Mouse (Mus musculus) kidney, postnatal 0 days (tissue): ENCODE measurements around the gene Plcg2. TPM values are rescaled to one million over a fixed set of nuclear protein-coding genes. Genes with fewer than 3 reads are reported as not detected.

ENCODE experiments used
- ATAC-seq: fragments of 200-750 bp; cut with Nextera tagmentation; replicated peaks from 2 replicates; pipeline ENCODE4 v1.8.0; 2017; ENCODE audit warnings: low read depth, moderate number of reproducible peaks, moderate TSS enrichment, moderate library complexity; ENCODE audit not compliant: low FRiP score
- DNase-seq: peaks from one replicate; pipeline ENCODE4 v3.0.0-alpha.2; 2016; ENCODE audit warnings: low spot score
- H3K27ac ChIP-seq: fragments of 300-500 bp; sonication (generic); 2 replicates; pipeline ENCODE4 v1.5.1; 2014; ENCODE audit warnings: mild to moderate bottlenecking
- H3K27me3 ChIP-seq: fragments of 300-500 bp; sonication (generic); 2 replicates; pipeline ENCODE4 v1.6.1; 2014; ENCODE audit warnings: low read length, mixed read lengths; ENCODE audit not compliant: insufficient read depth
- H3K36me3 ChIP-seq: fragments of 300-500 bp; sonication (generic); 2 replicates; pipeline ENCODE4 v1.6.1; 2014; ENCODE audit warnings: low read length, mixed read lengths; ENCODE audit not compliant: insufficient read depth
- H3K4me1 ChIP-seq: fragments of 300-500 bp; sonication (generic); replicated peaks from 2 replicates; pipeline ENCODE4 v1.6.1; 2014; ENCODE audit warnings: antibody characterized with exemption, low read length, mixed read lengths; ENCODE audit not compliant: insufficient read depth
- H3K4me2 ChIP-seq: fragments of 300-500 bp; sonication (generic); 2 replicates; pipeline ENCODE4 v1.6.1; 2014; ENCODE audit warnings: mild to moderate bottlenecking, low read length, moderate library complexity, mixed read lengths
- H3K4me3 ChIP-seq: fragments of 300-500 bp; sonication (generic); replicated peaks from 2 replicates; pipeline ENCODE4 v1.5.1; 2014; ENCODE audit warnings: low read depth, low read length
- H3K9ac ChIP-seq: fragments of 300-500 bp; sonication (generic); 2 replicates; pipeline ENCODE4 v1.6.1; 2014; ENCODE audit warnings: low read depth, low read length
- H3K9me3 ChIP-seq: fragments of 300-500 bp; sonication (generic); replicated peaks from 2 replicates; pipeline ENCODE4 v1.6.1; 2016; ENCODE audit warnings: low read length, inconsistent platforms, mixed read lengths
- CTCF ChIP-seq: IDR thresholded peaks from 2 replicates; pipeline ENCODE4 v1.5.1; 2016; ENCODE audit warnings: antibody characterized with exemption, low read depth, mild to moderate bottlenecking, moderate library complexity
- WGBS: fragments of 180-500 bp; shearing (Covaris S2); extraction: QIAGEN DNeasy Blood & Tissue Kit; methylation state at CpG from one replicate; pipeline ENCODE4 v1.1.7; 2014; 5-methylcytosine and 5-hydroxymethylcytosine counted together
- polyA plus RNA-seq: library from polyadenylated mRNA; unstranded; fragments of >200 nt; fragmentation: Nextera tagmentation; extraction: Ambion mirVana; gene quantifications from 2 replicates; pipeline ENCODE4 v1.2.1, GENCODE M21; 2015

Gene Plcg2
- polyA plus RNA-seq, 1 experiment from 2014 or later: 7.3 TPM

- no peak overlapping the region for H3K27ac ChIP-seq
- no peak; the same call in 1 of the 2 replicates for ATAC-seq
These were observed 35.3 kb upstream of the Plcg2 start for GRCm38 (mm10) chr8:117462701-117463284.

GRCm38 (mm10) chr8:117464525-117464924 lies 33.6 kb upstream of the Plcg2 start:
- no peak overlapping the region for H3K4me2 ChIP-seq
- H3K27ac ChIP-seq: no peak overlapping the region
- no peaks in the 10 kb centered on the region for H3K36me3 ChIP-seq
- TF ChIP-seq CTCF: peak; percentile 55
- ATAC-seq (no peak), DNase-seq (no peak)
- H3K9me3 ChIP-seq: no peaks in the 10 kb centered on the region
- H3K27me3 ChIP-seq: no peaks in the 10 kb centered on the region
- no peak overlapping the region for H3K4me3 ChIP-seq
- WGBS: 100% methylated on average over 6 of the region's 6 CpGs
- no peak overlapping the region for H3K9ac ChIP-seq
- H3K4me1 ChIP-seq: no peaks in the 10 kb centered on the region

More at GRCm38 (mm10) chr8:117462701-117463284, 35.3 kb upstream of the Plcg2 start:
- TF ChIP-seq CTCF: no peak
- Histone ChIP-seq H3K4me2 (no peak overlapping the region), H3K4me3 (no peak overlapping the region), H3K27me3 (no peaks in the 10 kb centered on the region), H3K4me1 (no peaks in the 10 kb centered on the region), H3K9ac (no peak overlapping the region), H3K36me3 (0 out of 2 replicates have a peak, but pooled peaks cover 3% of the 10 kb centered on the region), H3K9me3 (no peaks in the 10 kb centered on the region)
- 36% methylated on average over 11 of the region's 11 CpGs for WGBS
- DNase-seq: peak; percentile 18

GRCm38 (mm10) chr8:117465250-117465649 lies 32.8 kb upstream of the Plcg2 start:
- 33% methylated on average over 5 of the region's 5 CpGs for WGBS
- ATAC-seq (peak; percentile 26; the same call in 1 of the 2 replicates), DNase-seq (peak; percentile 93)
- Histone ChIP-seq H3K36me3 (no peaks in the 10 kb centered on the region), H3K4me3 (no peak overlapping the region), H3K27me3 (no peaks in the 10 kb centered on the region), H3K9me3 (no peaks in the 10 kb centered on the region), H3K27ac (no peak overlapping the region), H3K4me1 (peaks cover 6% of the 10 kb centered on the region; the same call in 1 of the 2 replicates), H3K9ac (no peak overlapping the region), H3K4me2 (no peak overlapping the region)
- peak; percentile 92 for TF ChIP-seq CTCF

- TF ChIP-seq CTCF: no peak
- Histone ChIP-seq H3K27me3 (no peaks in the 10 kb centered on the region), H3K4me2 (no peak overlapping the region), H3K9me3 (no peaks in the 10 kb centered on the region), H3K4me3 (no peak overlapping the region), H3K9ac (no peak overlapping the region), H3K36me3 (no peaks in the 10 kb centered on the region), H3K27ac (no peak overlapping the region), H3K4me1 (peaks cover 6% of the 10 kb centered on the region; the same call in 1 of the 2 replicates)
- no peak for DNase-seq
- WGBS: 87% methylated on average over 10 of the region's 10 CpGs
- ATAC-seq: no peak
These were observed 30.6 kb upstream of the Plcg2 start for GRCm38 (mm10) chr8:117467466-117467865.

GRCm38 (mm10) chr8:117469431-117470341 lies 28.4 kb upstream of the Plcg2 start:
- Histone ChIP-seq H3K36me3 (no peaks in the 10 kb centered on the region), H3K4me2 (peak overlapping the region; percentile 50), H3K27me3 (no peaks in the 10 kb centered on the region), H3K9ac (no peak overlapping the region), H3K9me3 (no peaks in the 10 kb centered on the region), H3K4me1 (peaks cover 6% of the 10 kb centered on the region; the same call in 1 of the 2 replicates), H3K4me3 (no peak overlapping the region), H3K27ac (peak overlapping the region; percentile 80)
- no peak for TF ChIP-seq CTCF
- peak; percentile 19 for DNase-seq
- 19% methylated on average over 16 of the region's 16 CpGs for WGBS
- peak; percentile 4; the same call in 1 of the 2 replicates for ATAC-seq

- Histone ChIP-seq H3K9me3 (no peaks in the 10 kb centered on the region), H3K4me3 (peak overlapping the region; percentile 18; the same call in 1 of the 2 replicates), H3K4me2 (peak overlapping the region; percentile 50), H3K36me3 (no peaks in the 10 kb centered on the region), H3K9ac (no peak overlapping the region), H3K27ac (peak overlapping the region; percentile 80), H3K27me3 (no peaks in the 10 kb centered on the region), H3K4me1 (peaks cover 6% of the 10 kb centered on the region; the same call in 1 of the 2 replicates)
- under 1% methylated on average over 13 of the region's 14 CpGs for WGBS
- TF ChIP-seq CTCF: peak; percentile 47
- ATAC-seq (peak; percentile 88), DNase-seq (peak; percentile 93)
These were observed 27.7 kb upstream of the Plcg2 start for GRCm38 (mm10) chr8:117470342-117470781.
